Mouse (Mus musculus) thymus, adult 2 months (tissue): Measurements from ENCODE around the gene Kansl1.

Experiments used
- CTCF ChIP-seq: fragments of 200-500 bp; IDR thresholded peaks from 2 replicates; pipeline ENCODE4 v1.5.1; 2012; ENCODE audit warnings: mild to moderate bottlenecking, control low read depth, low read length, moderate library complexity, borderline replicate concordance; ENCODE audit not compliant: control insufficient read depth, poor library complexity, insufficient read depth; ENCODE audit errors: extremely low read depth
- POLR2A ChIP-seq: fragments of 200-500 bp; IDR thresholded peaks from 2 replicates; pipeline ENCODE4 v1.6.1; 2012; ENCODE audit warnings: mild to moderate bottlenecking, low read length, control low read depth, moderate library complexity; ENCODE audit not compliant: control insufficient read depth, poor library complexity, insufficient read depth; ENCODE audit errors: extremely low read depth

DNA sequence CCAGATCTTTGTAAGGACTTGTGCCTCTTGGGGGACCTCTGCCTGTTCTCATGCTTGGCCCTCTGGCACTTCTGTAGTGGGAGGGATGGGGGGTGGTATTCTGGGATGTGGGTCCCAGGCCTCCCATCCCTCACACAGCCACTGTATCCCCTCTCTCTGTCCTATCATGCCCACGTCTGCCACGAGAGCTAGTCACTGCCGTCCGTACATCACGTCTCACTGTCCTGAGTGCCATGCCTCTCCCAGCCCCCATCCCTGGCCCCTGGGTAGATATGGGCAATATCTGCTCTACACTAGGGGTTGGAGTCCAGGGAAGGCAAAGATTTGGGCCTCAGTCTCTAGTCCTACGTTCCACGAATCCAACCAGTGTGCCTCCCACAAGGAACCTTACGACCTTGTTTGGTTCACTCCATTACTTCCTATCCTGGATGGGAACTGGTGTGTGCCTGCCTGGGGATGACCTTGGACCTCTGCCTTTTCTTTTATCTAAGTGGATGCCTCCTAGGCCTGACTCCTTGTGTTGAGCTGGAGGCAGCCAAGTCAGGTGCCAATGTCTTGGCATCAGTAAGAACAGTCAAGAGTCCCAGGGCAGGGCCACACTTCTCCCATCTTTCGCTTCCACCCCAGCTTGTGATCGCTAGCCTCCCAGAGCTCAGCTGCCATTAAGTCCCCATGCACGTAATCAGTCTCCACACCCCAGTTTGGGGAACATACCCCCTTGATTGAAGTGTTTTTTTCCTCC, 139.3 kb downstream of the Kansl1 start:
- TF ChIP-seq CTCF (no peak), POLR2A (no peak)
